Mouse (Mus musculus) cerebellum, adult 2 months (tissue): ENCODE measurements around the gene Etv5. TPM values are rescaled to one million over a fixed set of nuclear protein-coding genes. Genes with fewer than 3 reads are reported as not detected.

Experiments
- DNase-seq, 2 experiments: peaks; one replicate each; pipeline ENCODE4 v3.0.0; 2021
- H3K27ac ChIP-seq: fragments of 200-500 bp; 2 replicates; pipeline ENCODE4 v1.5.1; 2012; ENCODE audit warnings: low read length, control low read depth, inconsistent platforms; ENCODE audit not compliant: insufficient read depth
- H3K27me3 ChIP-seq: fragments of 200-500 bp; 2 replicates; pipeline ENCODE4 v1.6.1; 2012; ENCODE audit warnings: inconsistent platforms, mild to moderate bottlenecking, low read length, moderate library complexity; ENCODE audit not compliant: control insufficient read depth, insufficient read depth
- H3K4me1 ChIP-seq: fragments of 200-500 bp; 2 replicates; pipeline ENCODE4 v1.6.1; 2011; ENCODE audit warnings: low read length; ENCODE audit not compliant: control insufficient read depth, insufficient read depth
- H3K4me3 ChIP-seq: fragments of 200-500 bp; replicated peaks from 2 replicates; pipeline ENCODE3; 2011; ENCODE audit warnings: mild to moderate bottlenecking, low read depth, low read length, control low read depth; ENCODE audit not compliant: insufficient read depth
- CTCF ChIP-seq: fragments of 200-500 bp; IDR thresholded peaks from 2 replicates; pipeline ENCODE4 v1.5.1; 2011; ENCODE audit warnings: low read depth, mild to moderate bottlenecking, control low read depth, low read length, moderate library complexity, borderline replicate concordance; ENCODE audit not compliant: insufficient read depth
- POLR2A ChIP-seq: fragments of 200-500 bp; IDR thresholded peaks from 2 replicates; pipeline ENCODE4 v1.6.1; 2011; ENCODE audit warnings: low read length, control low read depth, borderline replicate concordance; ENCODE audit not compliant: insufficient read depth
- WGBS: fragments of 180-500 bp; shearing (Covaris S2); methylation state at CpG from one replicate; pipeline ENCODE4 v1.1.7; 2018; 5-methylcytosine and 5-hydroxymethylcytosine counted together
- polyA plus RNA-seq: library from polyadenylated mRNA; depleted of rRNA; stranded (reverse); fragments of >200 nt; gene quantifications from 2 replicates; pipeline ENCODE4 v1.2.3, GENCODE M21; 2012

Etv5 gene
- polyA plus RNA-seq, 1 experiment = 35.6 TPM

DNA sequence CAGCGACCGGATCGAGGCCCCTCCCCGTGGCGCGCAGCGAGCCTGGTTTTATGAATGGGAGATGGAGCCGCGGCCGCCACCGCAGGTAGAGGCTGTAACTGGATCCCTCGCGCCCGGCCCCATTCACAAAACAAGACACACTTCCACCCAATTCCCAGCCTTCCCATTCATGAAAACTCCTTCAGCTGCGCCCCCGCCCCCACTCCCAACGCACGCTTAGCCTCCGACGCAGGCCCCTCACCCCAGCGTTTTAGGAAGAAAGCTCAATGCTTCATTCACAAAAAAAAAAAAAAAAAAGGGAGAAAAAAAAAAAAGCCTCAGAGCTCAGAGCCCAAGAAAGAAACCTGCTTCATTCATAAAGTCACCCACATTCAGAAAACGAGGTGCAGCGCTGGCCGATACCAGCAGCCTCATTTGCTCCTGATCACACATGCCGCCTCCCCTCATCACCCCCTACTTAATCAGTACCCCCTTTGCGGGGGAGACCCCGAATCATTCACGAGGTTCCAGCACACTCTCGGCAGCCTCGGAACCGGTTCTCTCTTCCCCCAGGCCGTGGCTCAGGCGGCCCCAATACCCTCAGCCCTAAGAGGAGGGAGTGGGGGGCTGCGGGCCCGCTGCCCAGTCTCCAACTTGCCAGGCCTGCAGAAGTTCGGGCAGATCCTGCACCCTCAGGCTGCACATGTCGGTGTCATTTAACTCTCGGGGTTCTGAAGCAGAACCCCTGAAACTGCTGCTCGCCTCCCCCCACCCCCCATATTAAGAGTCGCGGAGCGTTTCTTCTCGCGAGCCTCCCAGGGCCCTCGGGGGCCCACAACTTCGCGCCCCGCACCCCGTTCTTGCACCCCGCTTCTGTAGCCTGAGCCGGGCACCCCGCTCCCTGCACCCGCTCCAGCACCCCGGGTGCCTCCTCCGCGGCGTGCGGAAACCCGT is 812 bp downstream of the Etv5 start:
- TF ChIP-seq CTCF = no peak
- TF ChIP-seq POLR2A = no peak
- WGBS = under 1% methylated on average over 59 of the region's 59 CpGs
- H3K4me1 ChIP-seq = peaks cover 12% of the 10 kb centered on the region; the same call in 1 of the 2 replicates
- DNase-seq = peak; percentile 71 to 73
- H3K27ac ChIP-seq = peak overlapping the region; percentile 46; the same call in 1 of the 2 replicates
- no peaks in the 10 kb centered on the region for H3K27me3 ChIP-seq
- H3K4me3 ChIP-seq = peak overlapping the region; percentile 63

DNA sequence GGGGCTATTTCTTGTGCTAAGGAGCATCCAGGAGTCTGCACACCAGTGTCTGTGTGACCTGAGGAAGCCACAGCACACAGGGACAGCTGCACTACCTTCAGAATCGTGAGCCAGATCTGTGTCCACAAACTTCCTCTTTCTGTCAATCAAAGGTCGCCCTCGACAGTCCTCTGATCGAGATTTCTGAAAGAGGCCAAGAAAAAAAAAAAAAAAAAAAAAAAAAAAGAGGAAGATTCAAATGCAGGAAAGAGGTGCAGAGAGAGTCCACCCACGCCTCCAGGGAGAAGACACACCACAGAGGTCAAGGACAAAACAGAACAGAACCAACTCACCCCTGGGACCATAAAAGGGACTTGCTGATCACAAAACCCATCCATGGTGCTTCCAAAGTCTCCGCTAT is 3.4 kb downstream of the Etv5 start:
- 70% methylated on average over 6 of the region's 6 CpGs for WGBS
- no peaks in the 10 kb centered on the region for H3K27me3 ChIP-seq
- H3K4me1 ChIP-seq = peaks cover 12% of the 10 kb centered on the region; the same call in 1 of the 2 replicates
- DNase-seq = no peak
- no peak overlapping the region for H3K27ac ChIP-seq
- TF ChIP-seq POLR2A (no peak), CTCF (no peak)
- H3K4me3 ChIP-seq = no peak overlapping the region

DNA sequence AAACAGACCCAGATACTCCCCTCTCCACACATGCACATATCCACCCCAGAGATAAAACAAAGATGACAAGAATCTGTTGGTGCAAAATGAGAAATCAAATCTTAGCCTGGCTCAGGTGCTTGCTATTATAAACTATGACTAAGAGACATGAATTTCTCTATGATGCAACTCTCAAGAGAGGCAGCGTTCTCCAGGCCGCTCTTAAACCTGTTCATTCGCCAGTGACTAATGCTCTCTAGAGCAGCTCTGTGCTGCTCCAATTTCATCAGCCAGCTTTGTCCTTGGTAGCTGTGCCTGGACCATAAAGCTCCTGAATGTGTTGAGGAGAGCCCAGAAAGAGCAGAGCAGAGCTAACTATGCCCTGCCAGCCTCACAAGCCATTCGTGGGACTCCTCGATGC is 5.0 kb downstream of the Etv5 start:
- no peak for DNase-seq

GRCm38 (mm10) chr16:22433944-22434343 is 5.6 kb downstream of the Etv5 start:
- TF ChIP-seq CTCF = no peak
- no peak for TF ChIP-seq POLR2A
- no peak for DNase-seq
- Histone ChIP-seq H3K4me3 (no peak overlapping the region), H3K27me3 (no peaks in the 10 kb centered on the region), H3K4me1 (peaks cover 8% of the 10 kb centered on the region; the same call in 1 of the 2 replicates), H3K27ac (no peak overlapping the region)
- 54% methylated on average over 12 of the region's 12 CpGs for WGBS

More for the DNA sequence above, 5.0 kb downstream of the Etv5 start:
- TF ChIP-seq CTCF (no peak), POLR2A (no peak)
- Histone ChIP-seq H3K27ac (no peak overlapping the region), H3K4me1 (peaks cover 8% of the 10 kb centered on the region; the same call in 1 of the 2 replicates), H3K27me3 (no peaks in the 10 kb centered on the region), H3K4me3 (no peak overlapping the region)
- WGBS = 56% methylated on average over 5 of the region's 5 CpGs

GRCm38 (mm10) chr16:22431773-22432172 is 7.7 kb downstream of the Etv5 start:
- no peak overlapping the region for H3K4me3 ChIP-seq
- TF ChIP-seq POLR2A (no peak), CTCF (no peak)
- WGBS = 93% methylated on average over 12 of the region's 12 CpGs
- no peaks in the 10 kb centered on the region for H3K27me3 ChIP-seq
- H3K27ac ChIP-seq = no peak overlapping the region
- peaks cover 13% of the 10 kb centered on the region; the same call in 1 of the 2 replicates for H3K4me1 ChIP-seq
- no peak for DNase-seq

DNA sequence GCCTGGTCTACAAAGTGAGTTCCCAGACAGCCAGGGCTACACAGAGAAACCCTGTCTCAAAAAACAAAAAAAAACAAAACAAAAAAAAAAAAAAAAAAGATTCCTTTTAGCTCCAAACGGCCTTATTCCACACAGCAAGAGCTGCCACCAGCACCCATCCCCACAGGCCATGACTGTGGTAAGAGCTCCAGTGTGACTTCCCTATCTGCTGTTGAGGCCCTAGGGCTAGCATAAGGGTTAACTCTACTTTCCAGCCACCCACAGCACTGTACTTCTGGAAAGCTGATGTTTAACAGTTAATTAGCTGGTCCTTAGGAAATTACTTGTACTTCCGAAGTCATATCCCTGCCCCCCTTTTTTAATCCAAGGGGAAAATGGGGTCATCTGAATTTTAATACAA is 8.2 kb downstream of the Etv5 start:
- Histone ChIP-seq H3K4me1 (peaks cover 13% of the 10 kb centered on the region; the same call in 1 of the 2 replicates), H3K4me3 (no peak overlapping the region), H3K27ac (no peak overlapping the region), H3K27me3 (no peaks in the 10 kb centered on the region)
- TF ChIP-seq CTCF (no peak), POLR2A (no peak)
- 87% methylated on average over 2 of the region's 2 CpGs for WGBS
- DNase-seq = no peak

GRCm38 (mm10) chr16:22430211-22430951 is 9.1 kb downstream of the Etv5 start:
- DNase-seq = peak; percentile 92 to 93
- Histone ChIP-seq H3K27ac (no peak overlapping the region; the same call in 1 of the 2 replicates), H3K4me3 (no peak overlapping the region), H3K4me1 (peaks cover 13% of the 10 kb centered on the region; the same call in 1 of the 2 replicates), H3K27me3 (no peaks in the 10 kb centered on the region)
- WGBS = 12% methylated on average over 16 of the region's 16 CpGs
- TF ChIP-seq POLR2A (no peak), CTCF (no peak)
